Mouse (Mus musculus) natural killer cell, adult 2 months (primary cell): ENCODE measurements around the gene Nup160.

Experiments used
- DNase-seq, 2 experiments: peaks; one replicate each; pipeline ENCODE4 v3.0.0; 2022; ENCODE audit warnings: low spot score in 2 of 2

The Nup160 gene

GRCm38 (mm10) chr2:90745053-90745678, 68.2 kb downstream of the Nup160 start, which contains the start of gene Fnbp4:
Gene Fnbp4 (plus strand): TSS chr2:90745370.
- peak; percentile 97 to 98 for DNase-seq

- DNase-seq: no peak
Observed at GRCm38 (mm10) chr2:90745740-90746537, 68.9 kb downstream of the Nup160 start.

GRCm38 (mm10) chr2:90746538-90746865, 69.5 kb downstream of the Nup160 start:
- DNase-seq: no peak

GRCm38 (mm10) chr2:90747131-90747530, 70.1 kb downstream of the Nup160 start:
- DNase-seq: no peak

GRCm38 (mm10) chr2:90749676-90750459, 72.9 kb downstream of the Nup160 start:
- DNase-seq: no peak

- no peak for DNase-seq
Observed at GRCm38 (mm10) chr2:90753565-90753964, 76.5 kb downstream of the Nup160 start.

- no peak for DNase-seq
Observed at GRCm38 (mm10) chr2:90754188-90754587, 77.2 kb downstream of the Nup160 start.

GRCm38 (mm10) chr2:90765123-90765522, 88.1 kb downstream of the Nup160 start:
- DNase-seq: no peak

GRCm38 (mm10) chr2:90781323-90781722, 104.3 kb downstream of the Nup160 start:
- no peak for DNase-seq

GRCm38 (mm10) chr2:90781938-90782337, 104.9 kb downstream of the Nup160 start:
- DNase-seq: no peak

GRCm38 (mm10) chr2:90782458-90782857, 105.4 kb downstream of the Nup160 start, which contains the start of gene Agbl2:
Gene Agbl2 (plus strand): TSS chr2:90782727.
- no peak for DNase-seq

GRCm38 (mm10) chr2:90782901-90783486, 106.0 kb downstream of the Nup160 start:
- DNase-seq: no peak
